Mouse (Mus musculus): ENCODE results near the gene Dnaic2.

GRCm38 (mm10) chr11:114791891-114792411, 64.7 kb downstream of the Dnaic2 start:
- TF ChIP-seq CTCF (IDR thresholded peaks at IDR 0.05; ENCODE audit: low read depth) (no peak), EP300 (IDR thresholded peaks at IDR 0.05; ENCODE audit: low read depth) (no peak)

Measured in liver, embryonic 14.5 days (tissue).